Mouse (Mus musculus): ENCODE data around the gene Rnft1. TPM values are rescaled to one million over a fixed set of nuclear protein-coding genes. Genes with fewer than 3 reads are reported as not detected.

Rnft1 gene
- total and polyA plus RNA-seq, 3 experiments = 34.9 to 49.7 (median 49.2) TPM

- Histone ChIP-seq H3K4me3 (replicated peaks in 1 of 3; ENCODE audit: low read depth in 2 of 3, low read length in 2 of 3, poor library complexity in 1 of 3) (peak overlapping the region; percentile 37 to 43 (median 40)), H3K27ac (ENCODE audit: insufficient read depth, low read depth) (no peak overlapping the region)
- dilution Hi-C loops (cut with MboI; ENCODE audit: extremely low pct_ligation_motif_present, extremely low pct_unique_long_range_greater_than_20kb, low sequenced_read_pairs) = no loop called here
Observed at GRCm38 (mm10) chr11:86472771-86473171, 11.7 kb upstream of the Rnft1 start.

GRCm38 (mm10) chr11:86473576-86473975 lies 10.9 kb upstream of the Rnft1 start:
- no peak overlapping the region for H3K27ac ChIP-seq (ENCODE audit: insufficient read depth, low read depth)

More at GRCm38 (mm10) chr11:86472771-86473171, 11.7 kb upstream of the Rnft1 start:
- peak; percentile 52 for DNase-seq (ENCODE audit: extremely low read depth)
- no peaks in the 10 kb centered on the region for H3K79me2 ChIP-seq (replicated peaks; ENCODE audit: control insufficient read depth, extremely low read depth, insufficient read depth, poor library complexity, severe bottlenecking)
- H3K27me3 ChIP-seq (replicated peaks) = no peaks in the 10 kb centered on the region
- in situ Hi-C loops (cut with MboI; ENCODE audit: low pct_ligation_motif_present, low pct_unique_long_range_greater_than_20kb, low sequenced_read_pairs) = no loop called here
- H3K9me3 ChIP-seq (replicated peaks; ENCODE audit: low read length) = peaks cover 2% of the 10 kb centered on the region
- peak overlapping the region; percentile 58 for H3K9ac ChIP-seq (ENCODE audit: insufficient read depth, low read depth)
- TF ChIP-seq NRF1 (IDR thresholded peaks at IDR 0.05; ENCODE audit: low read depth, low read length) (no peak), MAX (IDR thresholded peaks at IDR 0.05; ENCODE audit: low read length) (0 out of 2 replicates have a peak, but pooled peaks have one; percentile 45), MXI1 (IDR thresholded peaks at IDR 0.05; ENCODE audit: low read depth, low read length) (peak; percentile 82; the same call in 1 of the 2 replicates), CHD1 (IDR thresholded peaks at IDR 0.05; ENCODE audit: low read depth, low read length) (0 out of 2 replicates have a peak, but pooled peaks have one; percentile 69), MYC (IDR thresholded peaks at IDR 0.05; ENCODE audit: low read depth, low read length) (0 out of 2 replicates have a peak, but pooled peaks have one; percentile 48), SIN3A (IDR thresholded peaks at IDR 0.05; ENCODE audit: low read length) (0 out of 2 replicates have a peak, but pooled peaks have one; percentile 28), UBTF (IDR thresholded peaks at IDR 0.05; ENCODE audit: low read depth, low read length) (no peak), BHLHE40 (IDR thresholded peaks at IDR 0.05; ENCODE audit: low read depth, low read length) (0 out of 2 replicates have a peak, but pooled peaks have one; percentile 28), MEF2A (IDR thresholded peaks at IDR 0.05; ENCODE audit: borderline replicate concordance, low read depth, low read length) (peak; percentile 80; the same call in 1 of the 2 replicates), TCF12 (IDR thresholded peaks at IDR 0.05; ENCODE audit: low read depth, low read length) (peak; percentile 29; the same call in 1 of the 2 replicates)
- H3K4me1 ChIP-seq (ENCODE audit: control insufficient read depth in 1 of 2, insufficient read depth in 2 of 2) = peaks cover 10 to 20% of the 10 kb centered on the region in 2 experiments
- H3K36me3 ChIP-seq (replicated peaks in 1 of 2; ENCODE audit: control insufficient read depth in 1 of 2, insufficient read depth in 1 of 2, low read length in 1 of 2) = peaks cover 0 to 3% of the 10 kb centered on the region in 2 experiments
- H3K4me2 ChIP-seq (ENCODE audit: insufficient read depth, low read depth, poor library complexity, severe bottlenecking) = peak overlapping the region; percentile 88

More at GRCm38 (mm10) chr11:86473576-86473975, 10.9 kb upstream of the Rnft1 start:
- Histone ChIP-seq H3K4me3 (replicated peaks in 1 of 3; ENCODE audit: low read depth in 2 of 3, low read length in 2 of 3, poor library complexity in 1 of 3) (peak overlapping the region in 1 of 3 experiments; percentile 40), H3K36me3 (replicated peaks in 1 of 2; ENCODE audit: control insufficient read depth in 1 of 2, insufficient read depth in 1 of 2, low read length in 1 of 2) (peaks cover 0 to 3% of the 10 kb centered on the region in 2 experiments), H3K79me2 (replicated peaks; ENCODE audit: control insufficient read depth, extremely low read depth, insufficient read depth, poor library complexity, severe bottlenecking) (no peaks in the 10 kb centered on the region), H3K4me2 (ENCODE audit: insufficient read depth, low read depth, poor library complexity, severe bottlenecking) (no peak overlapping the region), H3K4me1 (ENCODE audit: control insufficient read depth in 1 of 2, insufficient read depth in 2 of 2) (peaks cover 10 to 20% of the 10 kb centered on the region in 2 experiments), H3K9ac (ENCODE audit: insufficient read depth, low read depth) (no peak overlapping the region; the same call in 1 of the 2 replicates), H3K9me3 (replicated peaks; ENCODE audit: low read length) (peaks cover 2% of the 10 kb centered on the region), H3K27me3 (replicated peaks) (no peaks in the 10 kb centered on the region)
- no peak for DNase-seq (ENCODE audit: extremely low read depth)
- dilution Hi-C loops (cut with MboI; ENCODE audit: extremely low pct_ligation_motif_present, extremely low pct_unique_long_range_greater_than_20kb, low sequenced_read_pairs) = no loop called here
- TF ChIP-seq E2F4 (IDR thresholded peaks at IDR 0.05; ENCODE audit: insufficient replicate concordance, low read depth, low read length) (no peak), MEF2A (IDR thresholded peaks at IDR 0.05; ENCODE audit: borderline replicate concordance, low read depth, low read length) (no peak)
- in situ Hi-C loops (cut with MboI; ENCODE audit: low pct_ligation_motif_present, low pct_unique_long_range_greater_than_20kb, low sequenced_read_pairs) = no loop called here
